Mouse (Mus musculus) T-cell, adult 2 months (primary cell): ENCODE results near the gene Zfp677.
"Not testable (repeated sequence)": the region's sequence is repeated elsewhere in the genome, so short reads cannot be mapped to it uniquely, and the experiment has no call there.

Source experiments
- DNase-seq: peaks from one replicate; pipeline ENCODE4 v3.0.0; 2022; ENCODE audit warnings: low spot score

Zfp677 gene

DNA sequence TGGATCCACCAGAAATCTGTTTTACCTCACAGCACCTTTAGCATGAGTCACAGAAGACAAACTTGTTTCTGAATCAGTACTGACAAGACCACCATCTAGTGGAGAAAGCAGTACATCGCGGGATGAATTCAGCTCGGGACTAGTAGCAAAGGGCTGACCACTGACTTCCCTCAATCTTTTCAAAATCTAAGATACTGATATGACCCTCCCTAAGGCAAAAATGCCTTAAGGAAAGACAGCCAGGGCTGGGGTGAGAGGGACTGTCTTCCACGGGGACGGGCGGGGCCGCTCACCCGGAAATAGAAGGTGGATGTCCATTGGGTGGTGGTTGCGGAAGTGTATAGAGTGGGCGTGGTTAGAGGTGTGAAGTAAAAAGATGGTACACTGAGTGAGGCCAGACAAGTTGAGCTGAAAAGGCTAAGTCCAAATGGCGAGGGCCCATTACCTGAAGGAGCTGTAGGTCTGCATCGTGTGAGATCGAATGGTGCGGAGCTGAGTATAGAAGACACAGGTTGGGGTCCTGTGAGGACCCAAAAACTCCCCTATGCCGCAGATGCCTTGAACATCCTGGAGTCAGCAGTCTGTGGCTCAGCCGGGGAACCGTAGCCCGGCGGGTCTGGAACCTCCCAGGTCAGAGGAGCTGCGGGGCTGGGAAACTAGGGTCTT lies at the start of gene Zfp677:
TSS of gene Zfp677 (plus strand) at position 358 of the 666 bp plus-strand sequence.
- peak; percentile 83 for DNase-seq

- DNase-seq = not testable (repeated sequence)
Measured at GRCm38 (mm10) chr17:21368018-21368417, 15.5 kb upstream of the Zfp677 start.

GRCm38 (mm10) chr17:21369925-21370719 lies 13.4 kb upstream of the Zfp677 start:
- DNase-seq = peak; percentile 80

- DNase-seq = no peak
Measured at GRCm38 (mm10) chr17:21375311-21375710, 8.2 kb upstream of the Zfp677 start.

- no peak for DNase-seq
Measured at GRCm38 (mm10) chr17:21384057-21384411, 486 bp downstream of the Zfp677 start.

DNA sequence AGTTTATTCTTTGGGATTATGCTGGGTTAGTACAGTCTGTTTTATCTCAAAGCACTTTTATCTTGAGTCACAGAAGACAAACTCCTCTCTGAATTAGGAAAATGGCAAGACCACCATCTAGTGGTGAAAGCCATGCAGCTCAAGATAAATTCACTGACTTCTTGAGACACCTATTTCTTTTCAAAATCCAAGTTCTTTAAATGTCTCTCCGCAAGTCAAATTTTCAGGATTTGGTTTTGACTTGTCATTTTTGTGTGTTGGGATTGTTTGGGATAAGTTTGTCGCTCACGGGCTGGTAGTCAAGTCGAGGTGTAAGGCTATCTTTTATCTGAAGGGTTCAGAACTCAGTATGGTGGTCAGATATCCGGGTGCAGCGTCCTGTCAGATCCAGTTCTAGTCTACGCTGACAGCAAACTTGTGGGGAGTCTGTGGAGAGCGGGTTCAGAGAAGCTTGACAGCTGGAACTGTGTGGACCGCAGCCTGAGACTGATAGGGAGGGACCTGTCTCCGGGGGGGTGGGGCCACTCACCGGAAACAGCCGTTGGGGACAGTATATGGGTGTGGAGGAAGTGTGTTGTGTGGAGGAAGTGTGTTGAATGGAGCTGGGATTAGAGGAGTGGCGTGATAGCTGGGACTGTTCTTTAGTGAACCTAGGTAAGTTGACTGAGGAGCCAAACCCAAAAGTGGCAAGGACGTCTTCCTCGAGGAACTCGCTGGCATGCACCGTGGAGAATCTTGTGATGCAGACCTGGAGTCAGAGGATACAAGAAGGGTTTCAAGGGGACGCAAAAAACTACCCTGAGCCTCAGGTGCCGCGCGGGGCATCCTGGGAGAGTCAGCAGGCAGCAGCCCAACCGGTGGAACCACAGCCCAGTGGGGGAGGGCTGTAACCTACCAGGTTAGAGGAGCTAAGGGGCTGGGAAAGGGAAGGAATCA lies 39.4 kb downstream of the Zfp677 start, which contains the start of gene Zfp54:
TSS of gene Zfp54 (plus strand) at position 564 of the 936 bp plus-strand sequence.
- peak; percentile 80 for DNase-seq

DNA sequence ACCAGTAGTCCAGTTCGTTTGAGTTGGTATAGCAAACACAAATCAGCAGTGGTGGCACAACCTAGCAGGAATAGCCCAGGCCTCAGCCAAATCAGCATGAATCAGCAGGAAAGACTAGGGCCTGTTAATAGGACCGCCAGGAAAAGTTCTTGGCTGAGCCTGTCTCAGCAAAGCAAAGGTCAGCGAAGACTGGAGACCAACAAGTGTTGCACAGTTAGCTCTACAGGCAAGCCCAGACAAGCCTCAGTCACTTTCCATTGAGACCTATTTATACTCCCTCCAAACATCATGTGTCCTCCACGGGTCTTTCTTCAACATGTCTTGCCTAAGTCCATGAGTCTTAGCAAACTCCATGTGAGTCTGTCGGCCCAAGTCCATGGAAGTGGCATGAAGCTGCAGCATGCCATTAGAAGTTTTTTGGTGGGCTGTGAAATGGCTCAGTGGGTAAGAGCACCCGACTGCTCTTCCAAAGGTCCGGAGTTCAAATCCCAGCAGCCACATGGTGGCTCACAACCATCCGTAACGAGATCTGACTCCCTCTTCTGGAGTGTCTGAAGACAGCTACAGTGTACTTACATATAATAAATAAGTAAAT lies 55.4 kb downstream of the Zfp677 start:
- not testable (repeated sequence) for DNase-seq
